Mouse (Mus musculus) stomach, embryonic 14.5 days (tissue): ENCODE results near the gene Gm49380. TPM values are rescaled to one million over a fixed set of nuclear protein-coding genes. Genes with fewer than 3 reads are reported as not detected.
A peak's percentile ranks its signal among the peaks of the same experiment; 100 is the strongest.

Experiments used
- ATAC-seq: fragments of 200-750 bp; cut with Nextera tagmentation; 2 replicates; pipeline ENCODE4 v1.8.0; 2017; ENCODE audit warnings: low read depth, moderate TSS enrichment; ENCODE audit not compliant: insufficient number of reproducible peaks, insufficient read depth, low FRiP score
- H3K27ac ChIP-seq: fragments of 300-500 bp; sonication (generic); 2 replicates; pipeline ENCODE4 v1.5.1; 2014; ENCODE audit warnings: mild to moderate bottlenecking, low read length, moderate library complexity, mixed read lengths
- H3K27me3 ChIP-seq: fragments of 300-500 bp; sonication (generic); 2 replicates; pipeline ENCODE4 v1.6.1; 2014; ENCODE audit warnings: low read length, control low read depth, mixed read lengths; ENCODE audit not compliant: control insufficient read depth, insufficient read depth
- H3K36me3 ChIP-seq: fragments of 300-500 bp; sonication (generic); 2 replicates; pipeline ENCODE4 v1.6.1; 2014; ENCODE audit warnings: mild to moderate bottlenecking, control low read depth, low read length, moderate library complexity, mixed read lengths; ENCODE audit not compliant: control insufficient read depth, insufficient read depth
- H3K4me1 ChIP-seq: fragments of 300-500 bp; sonication (generic); 2 replicates; pipeline ENCODE4 v1.6.1; 2014; ENCODE audit warnings: low read length, control low read depth, mixed read lengths; ENCODE audit not compliant: control insufficient read depth, insufficient read depth
- H3K4me2 ChIP-seq: fragments of 300-500 bp; sonication (generic); replicated peaks from 2 replicates; pipeline ENCODE4 v1.6.1; 2014; ENCODE audit warnings: low read depth, low read length, control low read depth
- H3K4me3 ChIP-seq: fragments of 300-500 bp; sonication (generic); 2 replicates; pipeline ENCODE4 v1.5.1; 2014; ENCODE audit warnings: low read depth, low read length, control low read depth
- H3K9ac ChIP-seq: fragments of 300-500 bp; sonication (generic); replicated peaks from 2 replicates; pipeline ENCODE4 v1.6.1; 2014; ENCODE audit warnings: low read depth, mild to moderate bottlenecking, control low read depth, low read length, moderate library complexity, mixed read lengths
- H3K9me3 ChIP-seq: fragments of 300-500 bp; sonication (generic); 2 replicates; pipeline ENCODE4 v1.6.1; 2016; ENCODE audit warnings: low read depth, low read length, control low read depth; ENCODE audit not compliant: control insufficient read depth
- WGBS: fragments of 180-500 bp; shearing (Covaris S2); extraction: QIAGEN DNeasy Blood & Tissue Kit; methylation state at CpG from one replicate; pipeline ENCODE4 v1.1.7; 2014; 5-methylcytosine and 5-hydroxymethylcytosine counted together
- polyA plus RNA-seq: library from polyadenylated mRNA; unstranded; fragments of >200 nt; fragmentation: Nextera tagmentation; extraction: Ambion mirVana; gene quantifications from 2 replicates; pipeline ENCODE4 v1.2.1, GENCODE M21; 2014

The Gm49380 gene
- polyA plus RNA-seq, 1 experiment from 2014 or later = 0.52 TPM

GRCm38 (mm10) chr9:44045884-44046272 lies 67.4 kb downstream of the Gm49380 start:
- Histone ChIP-seq H3K9ac (no peak overlapping the region), H3K27ac (no peak overlapping the region), H3K4me2 (no peak overlapping the region), H3K27me3 (peaks cover 11% of the 10 kb centered on the region; the same call in 1 of the 2 replicates), H3K36me3 (no peaks in the 10 kb centered on the region), H3K4me3 (no peak overlapping the region), H3K9me3 (no peaks in the 10 kb centered on the region), H3K4me1 (peaks cover 12% of the 10 kb centered on the region)
- ATAC-seq = no peak
- WGBS = 81% methylated on average over 5 of the region's 5 CpGs

GRCm38 (mm10) chr9:44045158-44045883 lies 68.0 kb downstream of the Gm49380 start:
- no peak for ATAC-seq
- H3K9me3 ChIP-seq = no peaks in the 10 kb centered on the region
- H3K36me3 ChIP-seq = no peaks in the 10 kb centered on the region
- peaks cover 12% of the 10 kb centered on the region for H3K4me1 ChIP-seq
- no peak overlapping the region for H3K4me2 ChIP-seq
- no peak overlapping the region for H3K9ac ChIP-seq
- H3K27me3 ChIP-seq = peaks cover 11% of the 10 kb centered on the region; the same call in 1 of the 2 replicates
- no peak overlapping the region for H3K4me3 ChIP-seq
- H3K27ac ChIP-seq = no peak overlapping the region
- WGBS = 60% methylated on average over 3 of the region's 3 CpGs

- no peak overlapping the region for H3K4me3 ChIP-seq
- no peak overlapping the region for H3K4me2 ChIP-seq
- H3K9ac ChIP-seq = no peak overlapping the region
- H3K4me1 ChIP-seq = peaks cover 12% of the 10 kb centered on the region
- H3K27me3 ChIP-seq = peaks cover 11% of the 10 kb centered on the region; the same call in 1 of the 2 replicates
- no peak for ATAC-seq
- H3K36me3 ChIP-seq = no peaks in the 10 kb centered on the region
- 50% methylated on average over 14 of the region's 14 CpGs for WGBS
- H3K9me3 ChIP-seq = no peaks in the 10 kb centered on the region
- H3K27ac ChIP-seq = no peak overlapping the region
These were observed 68.7 kb downstream of the Gm49380 start for GRCm38 (mm10) chr9:44044426-44045157.

- H3K27ac ChIP-seq = no peak overlapping the region
- no peak overlapping the region for H3K9ac ChIP-seq
- peak overlapping the region; percentile 60 for H3K4me2 ChIP-seq
- WGBS = 3% methylated on average over 23 of the region's 23 CpGs
- H3K4me3 ChIP-seq = peak overlapping the region; percentile 27
- H3K4me1 ChIP-seq = peaks cover 12% of the 10 kb centered on the region
- no peaks in the 10 kb centered on the region for H3K9me3 ChIP-seq
- H3K36me3 ChIP-seq = no peaks in the 10 kb centered on the region
- peaks cover 11% of the 10 kb centered on the region; the same call in 1 of the 2 replicates for H3K27me3 ChIP-seq
- no peak for ATAC-seq
These were observed 69.4 kb downstream of the Gm49380 start for GRCm38 (mm10) chr9:44043708-44044425.

GRCm38 (mm10) chr9:44042836-44043707 lies 70.2 kb downstream of the Gm49380 start, which contains the start of gene Thy1:
Gene Thy1, plus strand, starts transcription at chr9:44043384.
- Histone ChIP-seq H3K36me3 (no peaks in the 10 kb centered on the region), H3K4me3 (peak within 1 kb of the TSS; percentile 27), H3K4me2 (peak within 1 kb of the TSS; percentile 60), H3K27ac (no peak within 1 kb of the TSS), H3K27me3 (peaks cover 11% of the 10 kb centered on the region; the same call in 1 of the 2 replicates), H3K9ac (no peak within 1 kb of the TSS), H3K9me3 (no peaks in the 10 kb centered on the region), H3K4me1 (peaks cover 12% of the 10 kb centered on the region)
- peak; percentile 63; the same call in 1 of the 2 replicates for ATAC-seq
- WGBS = 1% methylated on average over 30 of the region's 30 CpGs

GRCm38 (mm10) chr9:44042396-44042680 lies 71.0 kb downstream of the Gm49380 start:
- no peaks in the 10 kb centered on the region for H3K9me3 ChIP-seq
- no peak overlapping the region for H3K4me3 ChIP-seq
- H3K4me2 ChIP-seq = no peak overlapping the region
- peaks cover 11% of the 10 kb centered on the region; the same call in 1 of the 2 replicates for H3K27me3 ChIP-seq
- ATAC-seq = no peak
- H3K27ac ChIP-seq = no peak overlapping the region
- H3K4me1 ChIP-seq = peaks cover 12% of the 10 kb centered on the region
- WGBS = 87% methylated on average over 1 of the region's 1 CpGs
- H3K36me3 ChIP-seq = no peaks in the 10 kb centered on the region
- no peak overlapping the region for H3K9ac ChIP-seq

- Histone ChIP-seq H3K4me2 (no peak overlapping the region), H3K27ac (no peak overlapping the region), H3K4me3 (no peak overlapping the region), H3K4me1 (peaks cover 12% of the 10 kb centered on the region), H3K36me3 (no peaks in the 10 kb centered on the region), H3K9ac (no peak overlapping the region), H3K9me3 (no peaks in the 10 kb centered on the region), H3K27me3 (peaks cover 11% of the 10 kb centered on the region; the same call in 1 of the 2 replicates)
- no peak for ATAC-seq
- 76% methylated on average over 7 of the region's 7 CpGs for WGBS
These were observed 71.5 kb downstream of the Gm49380 start for GRCm38 (mm10) chr9:44041511-44042395.
